Mouse (Mus musculus) intestine, embryonic 14.5 days (tissue): ENCODE data around the gene Pitpnc1. TPM values are rescaled to one million over a fixed set of nuclear protein-coding genes. Genes with fewer than 3 reads are reported as not detected.

ENCODE experiments used
- ATAC-seq: fragments of 200-750 bp; cut with Nextera tagmentation; replicated peaks from 2 replicates; pipeline ENCODE4 v1.8.0; 2017; ENCODE audit warnings: low read depth, moderate number of reproducible peaks, moderate TSS enrichment, moderate library complexity; ENCODE audit not compliant: low FRiP score, low TSS enrichment
- DNase-seq: peaks from one replicate; pipeline ENCODE4 v3.0.0-alpha.2; 2018; ENCODE audit warnings: low spot score
- H3K27ac ChIP-seq: fragments of 300-500 bp; sonication (generic); 2 replicates; pipeline ENCODE4 v1.5.1; 2014; ENCODE audit warnings: low read depth, mild to moderate bottlenecking, control low read depth
- H3K27me3 ChIP-seq: fragments of 300-500 bp; sonication (generic); replicated peaks from 2 replicates; pipeline ENCODE4 v1.6.1; 2014; ENCODE audit warnings: low read length, control low read depth; ENCODE audit not compliant: control insufficient read depth, insufficient read depth
- H3K36me3 ChIP-seq: fragments of 300-500 bp; sonication (generic); 2 replicates; pipeline ENCODE4 v1.6.1; 2014; ENCODE audit warnings: low read length, control low read depth; ENCODE audit not compliant: control insufficient read depth, insufficient read depth
- H3K4me1 ChIP-seq: fragments of 300-500 bp; sonication (generic); replicated peaks from 2 replicates; pipeline ENCODE4 v1.6.1; 2014; ENCODE audit warnings: low read length, control low read depth, mixed read lengths; ENCODE audit not compliant: control insufficient read depth, insufficient read depth
- H3K4me2 ChIP-seq: fragments of 300-500 bp; sonication (generic); 2 replicates; pipeline ENCODE4 v1.6.1; 2014; ENCODE audit warnings: low read length
- H3K4me3 ChIP-seq: fragments of 300-500 bp; sonication (generic); 2 replicates; pipeline ENCODE4 v1.5.1; 2014; ENCODE audit warnings: low read depth, low read length, control low read depth, mixed read lengths
- H3K9ac ChIP-seq: fragments of 300-500 bp; sonication (generic); 2 replicates; pipeline ENCODE4 v1.6.1; 2014; ENCODE audit warnings: mild to moderate bottlenecking, low read length
- H3K9me3 ChIP-seq: fragments of 300-500 bp; sonication (generic); 2 replicates; pipeline ENCODE4 v1.6.1; 2016; ENCODE audit warnings: low read length, control low read depth; ENCODE audit not compliant: control insufficient read depth
- WGBS: fragments of 180-500 bp; shearing (Covaris S2); extraction: QIAGEN DNeasy Blood & Tissue Kit; methylation state at CpG from one replicate; pipeline ENCODE4 v1.1.7; 2014; 5-methylcytosine and 5-hydroxymethylcytosine counted together
- polyA plus RNA-seq: library from polyadenylated mRNA; unstranded; fragments of >200 nt; fragmentation: Nextera tagmentation; extraction: Ambion mirVana; gene quantifications from 2 replicates; pipeline ENCODE4 v1.2.1, GENCODE M21; 2014

Gene Pitpnc1
- polyA plus RNA-seq, 1 experiment from 2014 or later, result 18.2 TPM

DNA sequence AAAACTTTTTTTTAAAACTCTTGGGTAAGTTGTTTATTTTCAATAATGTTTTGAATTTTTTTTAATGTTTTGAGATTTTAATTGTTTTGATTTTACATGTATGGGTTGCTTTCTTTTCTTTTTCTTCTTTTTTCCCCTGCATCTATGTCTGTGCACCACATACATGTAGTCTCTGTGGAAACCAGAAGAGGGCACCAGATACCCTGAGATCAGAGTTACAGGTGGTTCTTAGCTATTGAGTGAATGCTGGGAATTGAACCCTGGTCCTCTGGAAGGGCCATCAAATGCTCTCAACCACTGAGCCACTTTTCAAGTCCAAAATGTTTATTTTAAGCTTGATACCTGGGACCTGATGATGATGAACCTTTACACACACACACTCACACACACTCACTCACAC is 170.3 kb downstream of the Pitpnc1 start:
- H3K9me3 ChIP-seq, result peaks cover 7% of the 10 kb centered on the region; the same call in 1 of the 2 replicates
- H3K27ac ChIP-seq, result no peak overlapping the region
- no peak overlapping the region for H3K9ac ChIP-seq
- no peaks in the 10 kb centered on the region for H3K27me3 ChIP-seq
- H3K4me2 ChIP-seq, result no peak overlapping the region
- no peak overlapping the region for H3K4me3 ChIP-seq
- no peaks in the 10 kb centered on the region for H3K4me1 ChIP-seq
- H3K36me3 ChIP-seq, result 0 out of 2 replicates have a peak, but pooled peaks cover 3% of the 10 kb centered on the region
- DNase-seq (no peak), ATAC-seq (no peak)

- ATAC-seq (no peak), DNase-seq (no peak)
- no peak overlapping the region for H3K4me3 ChIP-seq
- no peak overlapping the region for H3K27ac ChIP-seq
- no peaks in the 10 kb centered on the region for H3K27me3 ChIP-seq
- WGBS, result 91% methylated on average over 9 of the region's 9 CpGs
- H3K9me3 ChIP-seq, result peaks cover 7% of the 10 kb centered on the region; the same call in 1 of the 2 replicates
- 0 out of 2 replicates have a peak, but pooled peaks cover 3% of the 10 kb centered on the region for H3K36me3 ChIP-seq
- no peak overlapping the region for H3K4me2 ChIP-seq
- H3K4me1 ChIP-seq, result no peaks in the 10 kb centered on the region
- no peak overlapping the region for H3K9ac ChIP-seq
Measured at GRCm38 (mm10) chr11:107299511-107300120, 170.9 kb downstream of the Pitpnc1 start.

- Histone ChIP-seq H3K4me2 (no peak overlapping the region), H3K36me3 (0 out of 2 replicates have a peak, but pooled peaks cover 3% of the 10 kb centered on the region), H3K4me3 (no peak overlapping the region), H3K9ac (no peak overlapping the region), H3K9me3 (peaks cover 7% of the 10 kb centered on the region; the same call in 1 of the 2 replicates), H3K4me1 (no peaks in the 10 kb centered on the region), H3K27ac (no peak overlapping the region), H3K27me3 (no peaks in the 10 kb centered on the region)
- ATAC-seq (no peak), DNase-seq (no peak)
- WGBS, result 95% methylated on average over 4 of the region's 4 CpGs
Measured at GRCm38 (mm10) chr11:107296176-107296575, 174.3 kb downstream of the Pitpnc1 start.

DNA sequence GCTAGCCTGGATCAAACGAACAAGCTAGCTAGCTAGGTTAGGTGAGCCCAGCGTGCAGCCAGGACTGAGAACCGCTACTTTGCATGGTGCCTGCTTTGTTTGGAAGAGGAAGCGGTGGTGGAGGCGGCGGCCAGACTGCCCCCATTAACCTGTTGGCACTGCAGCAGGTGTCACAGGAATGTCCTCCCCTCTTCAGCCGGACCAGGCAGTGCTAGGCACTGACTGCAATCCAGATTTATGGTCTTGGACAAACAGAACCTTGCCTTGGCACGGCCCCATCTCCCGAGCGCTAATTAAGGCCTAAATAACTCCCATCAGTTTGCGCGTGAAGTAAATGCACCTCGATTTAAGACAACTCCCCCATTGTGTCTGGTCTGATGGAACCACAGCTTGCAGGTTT is 178.5 kb downstream of the Pitpnc1 start:
- 0 out of 2 replicates have a peak, but pooled peaks cover 3% of the 10 kb centered on the region for H3K36me3 ChIP-seq
- H3K4me2 ChIP-seq, result no peak overlapping the region
- no peak overlapping the region for H3K27ac ChIP-seq
- no peak overlapping the region for H3K4me3 ChIP-seq
- WGBS, result 67% methylated on average over 13 of the region's 13 CpGs
- 0 out of 2 replicates have a peak, but pooled peaks cover 6% of the 10 kb centered on the region for H3K9me3 ChIP-seq
- no peaks in the 10 kb centered on the region for H3K27me3 ChIP-seq
- no peaks in the 10 kb centered on the region for H3K4me1 ChIP-seq
- no peak overlapping the region for H3K9ac ChIP-seq
- no peak for ATAC-seq
- DNase-seq, result no peak

DNA sequence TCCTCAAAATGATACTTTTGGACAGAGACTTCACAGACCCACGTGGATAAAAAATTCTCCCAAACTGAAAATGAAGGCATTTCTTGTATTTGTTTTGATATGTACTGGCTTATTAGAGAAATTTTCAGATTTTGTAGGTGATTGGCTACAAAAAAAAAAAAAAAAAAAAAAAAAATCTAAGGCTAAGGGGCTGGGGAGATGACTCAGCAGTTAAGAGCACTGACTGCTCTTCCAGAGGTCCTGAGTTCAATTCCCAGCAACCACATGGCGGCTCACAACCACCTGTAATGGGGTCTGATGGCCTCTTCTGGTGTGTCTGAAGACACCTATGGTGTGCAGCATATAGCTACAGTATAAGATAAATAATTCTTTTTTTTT is 182.3 kb downstream of the Pitpnc1 start:
- no peaks in the 10 kb centered on the region for H3K36me3 ChIP-seq

GRCm38 (mm10) chr11:107287215-107288185 is 183.0 kb downstream of the Pitpnc1 start:
- Histone ChIP-seq H3K36me3 (no peaks in the 10 kb centered on the region), H3K9ac (no peak overlapping the region), H3K27me3 (no peaks in the 10 kb centered on the region), H3K27ac (no peak overlapping the region), H3K4me2 (no peak overlapping the region), H3K4me1 (no peaks in the 10 kb centered on the region), H3K9me3 (0 out of 2 replicates have a peak, but pooled peaks cover 6% of the 10 kb centered on the region), H3K4me3 (no peak overlapping the region)
- WGBS, result 88% methylated on average over 11 of the region's 11 CpGs
- ATAC-seq (no peak), DNase-seq (no peak)

More for the DNA sequence above, 182.3 kb downstream of the Pitpnc1 start:
- no peak overlapping the region for H3K4me3 ChIP-seq
- no peaks in the 10 kb centered on the region for H3K27me3 ChIP-seq
- 0 out of 2 replicates have a peak, but pooled peaks cover 6% of the 10 kb centered on the region for H3K9me3 ChIP-seq
- DNase-seq, result no peak
- H3K27ac ChIP-seq, result no peak overlapping the region
- H3K4me2 ChIP-seq, result no peak overlapping the region
- 94% methylated on average over 2 of the region's 2 CpGs for WGBS
- H3K9ac ChIP-seq, result no peak overlapping the region
- H3K4me1 ChIP-seq, result no peaks in the 10 kb centered on the region
- ATAC-seq, result no peak

- H3K4me3 ChIP-seq, result no peak overlapping the region
- DNase-seq (no peak), ATAC-seq (no peak)
- no peak overlapping the region for H3K4me2 ChIP-seq
- no peak overlapping the region for H3K27ac ChIP-seq
- 56% methylated on average over 7 of the region's 7 CpGs for WGBS
- no peaks in the 10 kb centered on the region for H3K27me3 ChIP-seq
- H3K4me1 ChIP-seq, result no peaks in the 10 kb centered on the region
- H3K9ac ChIP-seq, result no peak overlapping the region
- no peaks in the 10 kb centered on the region for H3K36me3 ChIP-seq
- 0 out of 2 replicates have a peak, but pooled peaks cover 6% of the 10 kb centered on the region for H3K9me3 ChIP-seq
Measured at GRCm38 (mm10) chr11:107285731-107286130, 184.8 kb downstream of the Pitpnc1 start.

GRCm38 (mm10) chr11:107283632-107284031 is 186.9 kb downstream of the Pitpnc1 start:
- no peak overlapping the region for H3K4me2 ChIP-seq
- no peaks in the 10 kb centered on the region for H3K27me3 ChIP-seq
- H3K9ac ChIP-seq, result no peak overlapping the region
- 99% methylated on average over 3 of the region's 3 CpGs for WGBS
- H3K4me1 ChIP-seq, result no peaks in the 10 kb centered on the region
- ATAC-seq, result no peak
- no peaks in the 10 kb centered on the region for H3K36me3 ChIP-seq
- DNase-seq, result no peak
- no peak overlapping the region for H3K27ac ChIP-seq
- no peak overlapping the region for H3K4me3 ChIP-seq
- no peaks in the 10 kb centered on the region for H3K9me3 ChIP-seq
